Mouse (Mus musculus) heart, embryonic 11.5 days (tissue): ENCODE measurements around the gene Creb3. TPM values are rescaled to one million over a fixed set of nuclear protein-coding genes. Genes with fewer than 3 reads are reported as not detected.
A peak's percentile ranks its signal among the peaks of the same experiment; 100 is the strongest.

Source experiments
- ATAC-seq: fragments of 200-750 bp; cut with Nextera tagmentation; replicated peaks from 2 replicates; pipeline ENCODE4 v1.8.0; 2017; ENCODE audit warnings: moderate library complexity; ENCODE audit not compliant: insufficient number of reproducible peaks, low FRiP score, low TSS enrichment
- H3K27ac ChIP-seq: fragments of 300-500 bp; sonication (generic); 2 replicates; pipeline ENCODE4 v1.5.1; 2014; ENCODE audit warnings: mild to moderate bottlenecking, low read depth, low read length
- H3K27me3 ChIP-seq: fragments of 300-500 bp; sonication (generic); 2 replicates; pipeline ENCODE4 v1.6.1; 2014; ENCODE audit warnings: mild to moderate bottlenecking, low read length, mixed read lengths; ENCODE audit not compliant: control insufficient read depth, insufficient read depth
- H3K36me3 ChIP-seq: fragments of 300-500 bp; sonication (generic); 2 replicates; pipeline ENCODE4 v1.6.1; 2014; ENCODE audit warnings: mild to moderate bottlenecking, low read length, moderate library complexity, mixed read lengths; ENCODE audit not compliant: control insufficient read depth, insufficient read depth
- H3K4me1 ChIP-seq: fragments of 300-500 bp; sonication (generic); 2 replicates; pipeline ENCODE4 v1.6.1; 2014; ENCODE audit warnings: low read length; ENCODE audit not compliant: control insufficient read depth, insufficient read depth
- H3K4me2 ChIP-seq: fragments of 300-500 bp; sonication (generic); 2 replicates; pipeline ENCODE4 v1.6.1; 2014; ENCODE audit warnings: mild to moderate bottlenecking, moderate library complexity
- H3K4me3 ChIP-seq: fragments of 300-500 bp; sonication (generic); 2 replicates; pipeline ENCODE4 v1.5.1; 2014; ENCODE audit warnings: low read depth, low read length
- H3K9ac ChIP-seq: fragments of 300-500 bp; sonication (generic); 2 replicates; pipeline ENCODE4 v1.6.1; 2014; ENCODE audit warnings: mild to moderate bottlenecking, low read depth, low read length, moderate library complexity
- H3K9me3 ChIP-seq: fragments of 300-500 bp; sonication (generic); replicated peaks from 2 replicates; pipeline ENCODE4 v1.6.1; 2016; ENCODE audit warnings: low read length; ENCODE audit not compliant: control insufficient read depth
- WGBS: fragments of 180-500 bp; shearing (Covaris S2); extraction: QIAGEN DNeasy Blood & Tissue Kit; methylation state at CpG from one replicate; pipeline ENCODE4 v1.1.7; 2014; ENCODE audit not compliant: insufficient replicate concordance; 5-methylcytosine and 5-hydroxymethylcytosine counted together
- polyA plus RNA-seq: library from polyadenylated mRNA; unstranded; fragments of >200 nt; fragmentation: Nextera tagmentation; extraction: Ambion mirVana; gene quantifications from 2 replicates; pipeline ENCODE4 v1.2.1, GENCODE M21; 2014

Creb3 gene
- polyA plus RNA-seq, 1 experiment from 2014 or later: 59.7 TPM

DNA sequence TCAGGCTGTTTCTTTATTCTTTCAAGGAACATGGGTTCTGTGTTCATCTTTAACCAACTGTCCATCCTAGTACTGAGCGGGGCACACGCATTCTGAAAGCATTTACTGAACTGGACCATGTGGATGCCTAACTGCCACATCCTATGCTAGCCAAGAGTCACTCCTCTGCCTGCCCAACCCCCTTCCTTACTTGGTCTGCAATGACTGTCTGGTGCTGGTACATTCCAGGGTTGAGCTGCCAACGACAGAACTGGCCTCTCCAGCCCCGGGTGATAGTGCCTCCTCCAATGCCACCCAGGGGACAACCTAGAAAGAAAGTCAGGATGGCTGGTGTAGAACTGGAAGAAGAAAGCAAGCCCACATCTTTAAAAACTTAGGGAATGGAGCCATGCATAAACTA, 11.4 kb downstream of the Creb3 start:
- Histone ChIP-seq H3K4me1 (peaks cover 12% of the 10 kb centered on the region), H3K27me3 (no peaks in the 10 kb centered on the region), H3K36me3 (peaks cover 28% of the 10 kb centered on the region), H3K4me2 (no peak overlapping the region), H3K9me3 (no peaks in the 10 kb centered on the region), H3K4me3 (no peak overlapping the region), H3K9ac (no peak overlapping the region), H3K27ac (no peak overlapping the region)
- no peak for ATAC-seq
- WGBS: 85% methylated on average over 4 of the region's 4 CpGs

DNA sequence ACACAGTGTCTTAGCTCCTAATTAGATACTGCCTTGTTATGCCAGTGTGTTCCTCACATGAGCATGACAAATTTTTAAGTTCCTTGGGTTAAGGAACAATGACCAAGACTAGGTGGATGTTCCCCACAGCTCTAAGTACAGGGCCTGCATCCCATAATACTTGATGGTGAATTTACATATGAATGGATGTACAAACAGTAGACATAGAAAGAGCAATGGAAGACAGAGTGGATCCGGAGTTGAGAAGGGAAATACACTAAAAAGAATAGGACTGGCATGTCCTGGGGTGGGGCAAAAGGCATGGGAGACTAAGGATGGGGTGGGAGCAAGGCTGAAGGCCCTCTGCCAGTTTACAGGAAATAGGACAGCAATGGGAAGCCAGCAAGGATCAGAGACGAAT, 13.2 kb downstream of the Creb3 start:
- H3K27ac ChIP-seq: no peak overlapping the region
- H3K27me3 ChIP-seq: no peaks in the 10 kb centered on the region
- peaks cover 19% of the 10 kb centered on the region for H3K4me1 ChIP-seq
- H3K9me3 ChIP-seq: no peaks in the 10 kb centered on the region
- H3K4me2 ChIP-seq: no peak overlapping the region
- WGBS: 77% methylated on average over 2 of the region's 2 CpGs
- H3K4me3 ChIP-seq: no peak overlapping the region
- ATAC-seq: no peak
- H3K36me3 ChIP-seq: peaks cover 13% of the 10 kb centered on the region; the same call in 1 of the 2 replicates
- H3K9ac ChIP-seq: no peak overlapping the region

DNA sequence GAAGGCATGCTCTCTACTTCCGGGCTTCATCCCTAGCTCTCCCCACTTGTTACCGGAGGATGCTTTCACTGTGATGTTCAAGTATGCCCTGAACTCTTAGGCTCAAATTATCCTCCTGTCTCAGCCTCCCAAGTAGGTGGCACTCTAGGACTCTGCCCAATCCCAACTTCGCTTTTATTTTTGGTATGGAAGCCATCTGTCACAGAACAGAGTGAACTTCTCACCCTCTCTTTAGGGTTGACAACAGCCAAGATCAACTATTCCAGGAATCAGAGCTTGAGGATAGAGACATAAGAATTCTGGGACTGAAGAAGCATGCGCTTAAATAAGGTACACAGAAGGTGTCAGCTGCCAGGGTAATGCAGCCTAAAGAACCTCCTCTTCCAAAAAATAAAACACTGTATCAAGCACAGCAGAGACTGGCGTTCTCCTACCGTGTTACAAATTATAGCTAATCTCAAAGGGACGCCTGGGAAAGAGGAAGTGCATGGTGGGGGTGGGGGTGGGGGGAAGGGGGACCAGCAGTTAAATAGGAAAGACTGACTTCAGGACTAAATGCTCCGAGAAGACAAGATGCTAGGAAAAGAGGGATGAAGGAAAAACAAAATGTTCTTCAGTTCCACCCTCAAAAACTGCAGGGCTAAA, 15.2 kb downstream of the Creb3 start:
- Histone ChIP-seq H3K36me3 (peaks cover 11% of the 10 kb centered on the region), H3K27me3 (no peaks in the 10 kb centered on the region), H3K4me2 (peak overlapping the region; percentile 93), H3K4me3 (peak overlapping the region; percentile 75), H3K27ac (no peak overlapping the region), H3K9ac (peak overlapping the region; percentile 80), H3K9me3 (no peaks in the 10 kb centered on the region), H3K4me1 (peaks cover 19% of the 10 kb centered on the region)
- 35% methylated on average over 8 of the region's 8 CpGs for WGBS
- no peak for ATAC-seq

DNA sequence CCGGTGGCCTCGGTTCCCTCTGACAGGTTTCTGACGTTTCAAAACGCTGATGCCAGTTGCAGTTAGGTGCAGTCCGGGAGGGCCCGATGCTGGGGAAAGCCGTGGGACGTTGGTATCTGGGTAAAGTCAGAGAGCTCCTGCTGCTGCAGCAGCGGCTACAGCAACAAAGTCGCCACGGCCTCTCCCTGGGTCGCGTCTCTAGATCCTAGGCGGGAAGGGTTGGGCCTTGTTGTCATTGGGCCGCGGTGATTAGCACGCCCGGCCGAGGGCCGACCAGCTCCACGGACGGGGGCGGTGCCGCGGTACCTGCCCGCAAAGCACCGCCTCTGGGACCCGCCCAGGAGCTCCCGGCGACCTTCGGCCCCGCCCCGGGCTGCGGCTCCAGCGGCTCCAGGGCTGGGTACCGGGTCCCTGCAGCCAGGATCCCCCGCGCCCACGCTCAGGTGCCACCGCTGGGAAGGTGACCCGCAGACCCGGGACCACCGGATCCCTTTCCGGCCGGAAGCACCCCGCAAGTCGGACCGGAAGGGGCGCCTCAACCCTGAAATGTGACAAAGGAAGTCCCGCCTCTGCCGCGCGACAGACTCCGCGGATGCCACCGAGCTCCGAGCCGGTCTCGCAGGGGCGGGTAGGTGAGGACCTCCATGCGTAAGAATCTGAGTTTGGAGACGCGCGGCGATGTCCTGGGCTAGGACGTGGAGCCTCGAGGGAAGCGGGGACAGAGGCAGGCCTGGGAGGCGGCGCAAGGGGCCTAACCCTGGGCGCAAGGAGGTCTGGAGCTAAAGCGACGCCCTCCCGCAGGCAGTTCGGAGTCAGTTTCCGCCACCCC, 16.5 kb downstream of the Creb3 start, which contains the start of the genes Rgp1 and Gba2:
Rgp1 (plus strand) TSS at position 340 of the 829 bp plus-strand sequence.
Gba2 (minus strand) TSS at position 498 of the 829 bp plus-strand sequence.
- peaks cover 19% of the 10 kb centered on the region for H3K4me1 ChIP-seq
- under 1% methylated on average over 76 of the region's 76 CpGs for WGBS
- peak; percentile 92 for ATAC-seq
- H3K36me3 ChIP-seq: peaks cover 14% of the 10 kb centered on the region
- peak within 1 kb of the TSS; percentile 93 for H3K4me2 ChIP-seq
- H3K27me3 ChIP-seq: no peaks in the 10 kb centered on the region
- H3K4me3 ChIP-seq: peak within 1 kb of the TSS; percentile 75
- no peaks in the 10 kb centered on the region for H3K9me3 ChIP-seq
- peak within 1 kb of the TSS; percentile 80 for H3K9ac ChIP-seq
- H3K27ac ChIP-seq: peak within 1 kb of the TSS; percentile 80

DNA sequence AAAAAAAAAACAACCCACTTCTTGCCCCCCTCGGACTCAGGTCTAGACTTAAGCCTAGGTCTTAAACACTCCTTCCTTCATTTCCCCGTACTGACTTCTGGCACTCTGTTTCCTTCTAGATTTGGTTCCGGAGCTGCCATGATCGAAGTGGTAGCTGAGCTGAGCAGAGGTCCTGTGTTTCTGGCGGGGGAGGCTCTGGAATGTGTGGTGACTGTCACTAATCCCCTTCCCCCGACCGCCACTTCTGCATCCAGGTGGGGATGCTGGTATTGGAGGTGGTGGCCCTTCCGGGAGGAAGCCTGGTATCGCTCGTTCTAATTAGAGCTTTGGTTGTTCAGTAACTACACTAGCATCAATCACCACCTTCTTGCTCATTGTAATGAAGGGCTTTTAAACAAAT, 17.1 kb downstream of the Creb3 start:
- Histone ChIP-seq H3K4me3 (peak overlapping the region; percentile 75), H3K4me1 (peaks cover 19% of the 10 kb centered on the region), H3K4me2 (peak overlapping the region; percentile 93), H3K9ac (peak overlapping the region; percentile 80), H3K9me3 (no peaks in the 10 kb centered on the region), H3K27me3 (no peaks in the 10 kb centered on the region), H3K27ac (peak overlapping the region; percentile 80), H3K36me3 (peaks cover 14% of the 10 kb centered on the region)
- 3% methylated on average over 10 of the region's 10 CpGs for WGBS
- ATAC-seq: no peak

DNA sequence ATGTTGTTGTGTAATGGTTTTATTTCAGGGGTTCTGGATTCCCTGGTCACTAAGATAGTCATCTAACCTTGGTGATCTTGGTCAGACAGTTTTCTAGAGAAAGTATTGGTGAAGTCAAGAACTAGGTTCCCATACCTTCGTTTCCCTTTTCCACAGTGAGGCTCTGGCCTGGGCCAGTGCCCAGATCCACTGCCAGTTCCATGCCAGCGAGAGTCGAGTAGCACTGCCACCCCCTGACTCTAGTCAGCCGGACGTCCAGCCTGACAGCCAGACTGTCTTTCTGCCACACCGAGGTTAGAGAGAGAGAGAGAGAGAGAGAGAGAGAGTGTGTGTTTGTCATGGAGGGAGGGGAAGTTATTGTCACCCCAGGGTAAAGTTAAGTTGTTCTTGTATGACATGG, 17.6 kb downstream of the Creb3 start:
- Histone ChIP-seq H3K27me3 (no peaks in the 10 kb centered on the region), H3K36me3 (peaks cover 14% of the 10 kb centered on the region), H3K4me2 (peak overlapping the region; percentile 93), H3K4me3 (peak overlapping the region; percentile 75), H3K9ac (peak overlapping the region; percentile 80), H3K4me1 (peaks cover 19% of the 10 kb centered on the region), H3K9me3 (no peaks in the 10 kb centered on the region), H3K27ac (no peak overlapping the region)
- no peak for ATAC-seq
- WGBS: 84% methylated on average over 6 of the region's 6 CpGs

DNA sequence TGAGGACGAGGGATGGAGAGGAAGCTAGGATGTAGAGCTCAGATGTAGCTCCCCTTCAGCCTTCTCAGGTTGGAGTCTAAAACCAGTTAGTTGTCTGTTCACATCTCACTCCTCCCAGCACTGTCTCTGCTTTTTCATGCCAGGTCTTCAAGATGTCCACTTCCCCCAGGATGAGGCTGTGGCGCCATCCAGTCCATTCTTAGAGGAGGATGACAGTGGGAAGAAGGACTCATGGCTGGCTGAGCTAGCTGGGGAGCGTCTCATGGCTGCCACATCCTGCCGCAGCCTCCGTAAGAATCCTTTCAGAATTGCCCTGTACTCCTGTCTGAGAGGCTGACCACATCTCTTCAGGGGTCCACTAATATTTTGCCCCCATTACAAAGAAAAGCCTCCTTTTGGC, 18.6 kb downstream of the Creb3 start:
- H3K27ac ChIP-seq: no peak overlapping the region

DNA sequence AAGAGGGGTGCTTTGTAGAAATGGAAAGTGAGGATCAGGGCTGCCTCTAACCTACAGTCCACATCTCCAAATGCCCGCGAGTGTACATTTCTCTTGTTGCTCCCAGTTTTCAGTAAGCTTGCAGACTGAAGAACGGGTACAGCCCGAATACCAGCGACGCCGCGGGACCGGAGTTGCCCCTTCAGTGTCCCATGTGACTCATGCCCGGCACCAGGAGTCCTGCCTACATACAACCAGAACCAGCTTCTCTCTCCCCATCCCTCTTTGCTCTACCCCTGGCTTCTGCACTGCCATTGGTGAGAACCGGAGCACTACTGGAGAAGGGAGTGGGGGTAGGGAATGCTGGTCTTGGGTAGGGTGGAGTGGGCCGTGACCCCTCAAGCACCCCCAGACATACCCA, 19.2 kb downstream of the Creb3 start:
- no peak for ATAC-seq
- peaks cover 20% of the 10 kb centered on the region for H3K4me1 ChIP-seq

More for the DNA sequence above, 18.6 kb downstream of the Creb3 start:
- Histone ChIP-seq H3K9ac (no peak overlapping the region), H3K4me3 (no peak overlapping the region), H3K9me3 (no peaks in the 10 kb centered on the region), H3K36me3 (peaks cover 14% of the 10 kb centered on the region), H3K27me3 (no peaks in the 10 kb centered on the region), H3K4me2 (no peak overlapping the region), H3K4me1 (peaks cover 20% of the 10 kb centered on the region)
- no peak for ATAC-seq
- WGBS: 96% methylated on average over 5 of the region's 5 CpGs

More for the DNA sequence above, 19.2 kb downstream of the Creb3 start:
- H3K27ac ChIP-seq: no peak overlapping the region
- H3K9me3 ChIP-seq: no peaks in the 10 kb centered on the region
- H3K27me3 ChIP-seq: no peaks in the 10 kb centered on the region
- no peak overlapping the region for H3K4me3 ChIP-seq
- peaks cover 14% of the 10 kb centered on the region for H3K36me3 ChIP-seq
- no peak overlapping the region for H3K9ac ChIP-seq
- WGBS: 94% methylated on average over 12 of the region's 12 CpGs
- H3K4me2 ChIP-seq: no peak overlapping the region
